Mouse (Mus musculus) frontal cortex, postnatal 14 days (tissue): Measurements from ENCODE around the gene Rsf1.

ENCODE experiments used
- DNase-seq, 2 experiments: peaks; one replicate each; pipeline ENCODE4 v3.0.0; 2022; ENCODE audit warnings: low spot score in 2 of 2

Rsf1 gene

DNA sequence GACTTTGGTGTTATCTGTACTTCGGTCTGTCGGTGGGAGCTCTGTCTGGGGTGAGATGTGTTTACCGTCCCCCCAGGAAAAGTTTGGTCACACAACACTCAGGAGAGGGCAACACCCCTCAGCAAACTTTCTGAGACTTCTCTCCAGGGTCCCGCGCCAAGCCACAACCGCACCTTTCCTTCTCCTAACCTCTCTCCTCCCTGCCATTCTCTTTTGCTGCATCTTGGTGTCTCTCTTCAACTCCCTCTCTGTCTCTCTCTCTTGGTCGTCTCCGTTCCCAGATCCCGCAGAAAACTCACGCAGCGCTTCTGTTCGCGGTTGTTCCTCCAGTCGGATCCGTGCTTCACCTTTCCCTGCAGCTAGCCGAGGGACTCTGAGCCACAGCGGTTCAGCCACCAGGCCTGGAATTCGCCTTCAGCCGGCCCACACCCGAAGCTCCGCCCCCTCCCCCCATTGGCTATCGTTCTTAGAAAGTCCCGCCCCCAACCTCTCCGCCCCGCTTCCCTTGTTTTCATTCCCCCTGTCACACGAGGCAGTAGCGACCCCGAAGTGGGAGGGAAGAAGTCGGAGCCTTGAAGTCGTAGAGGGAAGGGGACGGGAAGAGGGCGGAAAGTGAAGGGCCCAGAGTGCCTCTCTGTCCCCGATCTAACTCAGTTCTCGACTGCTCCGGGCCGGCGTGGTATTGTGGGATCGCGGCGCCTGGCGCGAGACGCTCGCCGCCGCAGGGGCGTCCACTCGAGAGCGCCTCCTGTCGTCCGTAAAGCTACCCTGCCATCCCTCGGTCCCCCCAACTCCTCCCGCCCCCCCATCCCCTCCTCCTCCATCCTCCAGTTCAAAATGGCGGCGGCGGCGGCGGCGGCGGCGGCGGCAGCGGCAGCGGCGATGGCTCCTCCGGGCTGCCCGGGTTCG is at the start of gene Rsf1, which contains the start of gene Aamdc:
Gene Rsf1, plus strand, starts transcription at position 823 of the 909 bp plus-strand sequence.
Gene Aamdc, minus strand, starts transcription at position 431 of the 909 bp plus-strand sequence.
- peak; percentile 91 to 92 for DNase-seq

GRCm38 (mm10) chr7:97535531-97535930 is 44.2 kb upstream of the Rsf1 start:
- DNase-seq, result no peak

DNA sequence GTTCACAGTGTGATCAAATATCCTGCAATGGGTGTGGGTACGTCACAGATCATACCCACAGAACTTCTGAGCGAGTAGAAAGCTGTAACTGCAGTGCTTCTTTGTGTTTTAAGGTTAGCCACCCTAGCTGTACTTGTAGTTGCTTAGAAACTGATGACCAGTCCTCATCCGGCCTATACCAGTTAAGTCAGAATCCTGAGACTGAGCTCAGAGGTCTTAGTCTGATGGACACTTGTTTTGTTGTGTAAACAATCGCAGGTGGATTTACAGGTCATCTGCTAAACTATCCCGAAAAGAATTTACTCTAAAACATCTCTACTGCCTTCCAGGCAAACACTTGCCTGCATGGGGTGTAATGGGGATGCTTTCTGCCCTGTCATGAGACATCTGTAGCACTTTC is 43.1 kb upstream of the Rsf1 start:
- DNase-seq, result no peak

GRCm38 (mm10) chr7:97546462-97546861 is 33.2 kb upstream of the Rsf1 start:
- DNase-seq, result no peak

DNA sequence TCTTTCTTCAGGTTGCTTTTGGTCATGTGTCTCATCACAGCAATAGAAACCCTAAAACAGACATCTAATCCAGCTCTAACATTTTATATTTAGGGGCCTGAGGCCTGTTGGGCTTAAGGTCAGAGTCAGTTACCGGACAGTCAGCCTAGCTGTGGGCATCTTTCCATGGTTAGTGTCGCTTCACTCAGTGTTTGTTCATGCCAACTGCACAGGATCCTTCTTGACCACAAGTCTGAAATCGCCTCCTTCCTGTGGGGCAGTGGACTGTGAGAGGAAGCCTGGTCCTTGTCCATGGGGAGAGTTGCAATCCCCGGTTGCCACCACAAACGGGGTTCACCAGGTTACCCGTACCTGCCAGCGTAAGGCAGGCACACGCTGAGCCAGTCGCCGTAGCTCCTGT is 30.4 kb upstream of the Rsf1 start:
- no peak for DNase-seq

- no peak for DNase-seq
Observed at GRCm38 (mm10) chr7:97550673-97551072, 29.0 kb upstream of the Rsf1 start.

- DNase-seq, result no peak
Observed at GRCm38 (mm10) chr7:97563576-97563975, 16.1 kb upstream of the Rsf1 start.

DNA sequence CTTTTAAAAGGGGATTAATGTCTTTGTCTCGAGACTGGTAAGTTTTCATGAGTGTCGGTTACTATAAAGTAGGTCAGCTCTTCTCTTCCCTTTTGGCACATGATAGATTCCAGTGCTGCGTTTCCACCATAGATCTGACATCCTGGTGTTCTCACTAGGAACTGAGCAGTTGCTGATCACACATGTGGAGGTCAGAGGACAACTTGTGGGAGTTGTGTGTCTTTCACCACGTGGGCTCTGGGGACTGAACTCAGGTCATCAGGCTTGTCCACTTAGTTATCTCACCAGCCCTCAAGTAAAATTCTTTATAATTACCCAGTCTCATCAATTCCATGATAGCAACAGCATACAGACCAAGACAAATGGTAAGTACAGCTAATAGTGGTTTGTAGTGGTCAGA is 10.3 kb upstream of the Rsf1 start:
- DNase-seq, result no peak

DNA sequence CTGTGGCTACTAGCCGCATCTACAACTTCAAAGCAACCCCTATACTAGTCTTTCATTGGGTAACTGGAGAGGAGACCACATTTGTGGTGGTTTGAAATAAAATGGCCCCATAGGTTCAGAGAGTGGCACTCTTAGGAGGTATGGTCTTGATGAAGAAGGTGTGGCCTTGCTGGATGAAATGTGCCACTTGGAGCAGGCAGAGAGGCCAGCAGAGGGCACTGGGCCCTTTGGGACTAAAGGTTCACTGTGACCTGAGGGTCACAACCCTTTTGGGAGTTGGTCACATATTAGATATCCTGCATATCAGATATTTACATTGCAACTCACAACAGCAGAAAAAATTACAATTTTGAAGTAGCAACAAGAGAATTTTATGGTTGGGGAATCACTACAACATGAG is 9.3 kb upstream of the Rsf1 start:
- no peak for DNase-seq

DNA sequence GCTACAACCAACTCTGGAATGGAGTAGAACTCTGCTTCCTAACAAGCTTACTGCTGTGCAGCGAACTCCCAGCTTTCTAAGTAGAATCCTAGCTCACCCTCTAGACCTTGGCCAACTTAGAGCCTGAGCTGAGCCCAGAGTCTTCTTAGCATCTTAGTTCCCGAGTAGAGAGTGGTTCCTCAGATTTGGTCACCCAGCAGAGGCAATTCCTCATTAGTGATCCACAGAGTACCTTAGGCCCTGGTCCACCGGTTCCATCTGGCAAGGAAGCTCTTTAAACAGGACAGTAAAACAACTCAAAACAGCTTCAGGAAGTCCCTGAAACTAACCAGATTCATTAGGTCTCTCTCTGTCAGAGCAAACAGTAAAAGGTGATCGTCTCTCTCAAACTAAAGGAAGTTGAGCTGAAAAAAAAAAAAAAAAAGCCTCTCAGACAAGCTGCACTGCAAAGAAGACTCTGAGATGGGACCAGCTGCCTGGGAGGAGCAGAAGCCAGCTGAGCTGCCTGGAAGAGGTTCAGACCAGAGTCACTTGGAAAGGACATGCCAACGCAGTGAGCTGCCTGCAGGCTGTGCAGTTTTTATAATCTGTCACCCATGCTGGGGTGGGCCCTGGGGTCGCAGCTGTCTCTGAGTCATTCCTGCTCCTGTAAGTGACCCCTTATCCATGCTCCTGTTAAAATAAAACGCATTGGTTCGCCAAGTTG is 1.2 kb upstream of the Rsf1 start:
- DNase-seq, result peak; percentile 14 to 25

- peak; percentile 42 to 44 for DNase-seq
Observed at GRCm38 (mm10) chr7:97579976-97580842, 520 bp downstream of the Rsf1 start.

- DNase-seq, result peak; percentile 68 to 75
Observed at GRCm38 (mm10) chr7:97580843-97581214, 1.1 kb downstream of the Rsf1 start.

DNA sequence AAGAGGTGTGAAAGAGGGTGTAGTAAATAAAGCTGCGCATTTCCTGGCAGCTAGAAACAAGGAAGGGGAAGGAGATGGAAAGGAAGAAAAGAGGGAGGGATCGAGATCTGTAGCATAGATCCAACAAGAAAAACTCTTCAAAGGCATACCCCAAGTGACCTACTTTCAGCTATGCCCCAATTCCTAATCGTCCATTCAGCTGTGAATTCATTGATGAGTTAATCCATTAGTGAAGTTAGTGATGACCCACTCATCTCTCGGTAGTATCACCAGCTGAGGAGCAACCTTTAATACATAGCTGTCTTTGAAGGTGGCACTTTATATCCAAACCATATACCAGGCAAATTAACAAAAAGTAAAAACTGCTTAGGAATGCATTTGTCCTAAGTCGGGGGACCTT is 8.8 kb downstream of the Rsf1 start:
- DNase-seq, result no peak

- no peak for DNase-seq
Observed at GRCm38 (mm10) chr7:97590488-97590887, 10.8 kb downstream of the Rsf1 start.

GRCm38 (mm10) chr7:97591336-97591735 is 11.6 kb downstream of the Rsf1 start:
- DNase-seq, result no peak

DNA sequence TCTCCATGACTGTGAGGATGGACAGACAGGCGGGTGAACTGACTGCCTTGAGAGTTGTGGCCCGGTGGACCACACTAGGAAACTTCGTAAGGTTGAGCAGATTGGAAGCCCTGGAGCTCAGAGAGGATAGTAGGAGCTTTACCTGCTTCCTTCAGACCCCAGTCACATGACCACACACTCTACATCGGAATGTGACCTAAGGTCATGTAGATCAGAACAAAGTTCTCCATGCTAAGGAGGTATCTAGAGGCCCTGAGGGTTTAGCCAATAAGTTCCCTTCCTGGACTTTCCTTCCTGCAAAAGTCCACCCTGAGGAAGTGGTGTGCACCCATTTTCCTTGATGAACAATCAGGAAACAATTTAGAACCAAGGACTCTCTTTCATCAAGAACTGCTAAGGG is 12.7 kb downstream of the Rsf1 start:
- no peak for DNase-seq

DNA sequence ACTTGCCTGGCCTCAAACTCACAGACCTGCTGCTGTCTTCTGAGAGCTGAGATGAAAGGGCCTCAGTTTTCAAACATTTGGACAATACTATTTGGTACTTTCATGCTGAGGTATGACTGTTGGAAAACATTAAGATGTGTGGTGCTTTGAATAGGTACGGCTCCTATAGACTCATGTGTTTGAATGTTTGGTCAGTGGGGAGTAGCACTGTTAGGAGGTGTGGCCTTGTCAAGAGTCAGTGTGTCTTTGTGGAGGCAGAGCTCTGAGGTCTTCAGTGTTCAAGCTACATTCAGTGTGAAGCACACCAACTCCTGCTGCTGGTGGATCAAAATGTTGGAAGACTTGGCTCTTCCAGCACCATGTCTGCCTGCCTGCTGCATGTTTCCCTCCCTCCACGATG is 13.8 kb downstream of the Rsf1 start:
- no peak for DNase-seq

DNA sequence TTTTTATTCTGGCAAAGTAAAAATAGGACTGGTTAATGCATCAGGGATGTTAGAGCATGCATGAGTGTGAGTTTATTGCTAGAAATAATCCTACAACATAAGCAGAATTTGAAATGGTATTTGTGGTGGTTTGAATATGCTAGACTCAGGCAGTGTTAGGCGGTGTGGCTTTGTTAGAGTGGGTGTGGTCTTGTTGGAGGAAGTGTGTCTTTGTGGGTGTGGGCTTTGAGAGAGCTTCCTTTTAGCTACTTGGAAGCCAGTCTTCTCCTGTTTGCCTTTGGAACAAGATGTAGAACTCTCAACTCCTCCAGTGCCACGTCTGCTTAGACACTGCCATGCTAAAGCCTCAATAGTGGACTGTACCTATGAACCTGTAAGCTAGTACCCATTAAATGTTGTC is 18.9 kb downstream of the Rsf1 start:
- DNase-seq, result no peak

- DNase-seq, result no peak
Observed at GRCm38 (mm10) chr7:97621346-97621745, 41.7 kb downstream of the Rsf1 start.

GRCm38 (mm10) chr7:97622676-97623075 is 43.0 kb downstream of the Rsf1 start:
- no peak for DNase-seq

DNA sequence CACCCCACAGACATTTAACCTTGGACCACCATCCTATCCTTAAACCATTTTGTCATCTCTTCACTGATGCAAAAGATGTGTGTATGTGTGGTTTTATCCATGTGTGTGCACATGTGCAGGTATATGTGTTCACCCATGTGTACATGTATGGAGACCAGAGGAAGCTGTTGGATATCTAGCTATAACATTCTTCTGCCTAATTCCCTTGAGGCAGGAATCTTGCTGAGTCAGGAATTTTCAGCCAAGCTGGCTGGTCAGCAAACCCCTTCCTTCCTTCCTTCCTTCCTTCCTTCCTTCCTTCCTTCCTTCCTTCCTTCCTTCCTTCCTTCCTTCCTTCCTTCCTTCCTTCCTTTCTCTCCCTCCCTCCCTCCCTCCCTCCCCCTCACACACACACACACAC is 43.7 kb downstream of the Rsf1 start:
- DNase-seq, result no peak

GRCm38 (mm10) chr7:97629351-97629750 is 49.7 kb downstream of the Rsf1 start:
- DNase-seq, result no peak
